Mouse (Mus musculus) stomach, embryonic 15.5 days (tissue): Measurements from ENCODE around the gene Mybphl. TPM values are rescaled to one million over a fixed set of nuclear protein-coding genes. Genes with fewer than 3 reads are reported as not detected.

Source experiments
- ATAC-seq: fragments of 200-750 bp; cut with Nextera tagmentation; 2 replicates; pipeline ENCODE4 v1.8.0; 2017; ENCODE audit warnings: low read depth, moderate number of reproducible peaks, moderate TSS enrichment; ENCODE audit not compliant: insufficient read depth, low FRiP score
- H3K27ac ChIP-seq: fragments of 300-500 bp; sonication (generic); 2 replicates; pipeline ENCODE4 v1.5.1; 2015; ENCODE audit warnings: mild to moderate bottlenecking, inconsistent platforms
- H3K27me3 ChIP-seq: fragments of 300-500 bp; sonication (generic); replicated peaks from 2 replicates; pipeline ENCODE4 v1.6.1; 2015; ENCODE audit warnings: inconsistent platforms
- H3K36me3 ChIP-seq: fragments of 300-500 bp; sonication (generic); 2 replicates; pipeline ENCODE4 v1.6.1; 2015; ENCODE audit warnings: inconsistent platforms
- H3K4me1 ChIP-seq: fragments of 300-500 bp; sonication (generic); 2 replicates; pipeline ENCODE4 v1.6.1; 2015; ENCODE audit warnings: inconsistent platforms
- H3K4me2 ChIP-seq: fragments of 300-500 bp; sonication (generic); 2 replicates; pipeline ENCODE4 v1.6.1; 2015; ENCODE audit warnings: mild to moderate bottlenecking, inconsistent platforms
- H3K4me3 ChIP-seq: fragments of 300-500 bp; sonication (generic); replicated peaks from 2 replicates; pipeline ENCODE4 v1.5.1; 2015; ENCODE audit warnings: inconsistent platforms
- H3K9ac ChIP-seq: fragments of 300-500 bp; sonication (generic); 2 replicates; pipeline ENCODE4 v1.6.1; 2015; ENCODE audit warnings: inconsistent platforms
- H3K9me3 ChIP-seq: fragments of 300-500 bp; sonication (generic); 2 replicates; pipeline ENCODE4 v1.6.1; 2016; ENCODE audit warnings: inconsistent platforms
- WGBS: fragments of 180-500 bp; shearing (Covaris S2); methylation state at CpG from one replicate; pipeline ENCODE4 v1.1.7; 2015; 5-methylcytosine and 5-hydroxymethylcytosine counted together
- polyA plus RNA-seq: library from polyadenylated mRNA; unstranded; fragments of >200 nt; fragmentation: Nextera tagmentation; extraction: Ambion mirVana; gene quantifications from 2 replicates; pipeline ENCODE4 v1.2.1, GENCODE M21; 2015

Mybphl gene
- polyA plus RNA-seq, 1 experiment from 2014 or later = not detected

- Histone ChIP-seq H3K27me3 (no peaks in the 10 kb centered on the region), H3K4me3 (no peak overlapping the region), H3K36me3 (peaks cover 12% of the 10 kb centered on the region; the same call in 1 of the 2 replicates), H3K9ac (no peak overlapping the region), H3K9me3 (no peaks in the 10 kb centered on the region), H3K4me2 (no peak overlapping the region), H3K4me1 (0 out of 2 replicates have a peak, but pooled peaks cover 3% of the 10 kb centered on the region), H3K27ac (no peak overlapping the region)
- WGBS = 73% methylated on average over 5 of the region's 5 CpGs
- ATAC-seq = no peak
Observed at GRCm38 (mm10) chr3:108400442-108400841, 35.7 kb downstream of the Mybphl start.

- 0 out of 2 replicates have a peak, but pooled peaks cover 3% of the 10 kb centered on the region for H3K4me1 ChIP-seq
- no peak overlapping the region for H3K9ac ChIP-seq
- no peaks in the 10 kb centered on the region for H3K27me3 ChIP-seq
- peak overlapping the region; percentile 30 for H3K4me2 ChIP-seq
- WGBS = 27% methylated on average over 22 of the region's 22 CpGs
- H3K36me3 ChIP-seq = peaks cover 8% of the 10 kb centered on the region; the same call in 1 of the 2 replicates
- H3K27ac ChIP-seq = peak overlapping the region; percentile 48
- no peaks in the 10 kb centered on the region for H3K9me3 ChIP-seq
- no peak overlapping the region for H3K4me3 ChIP-seq
- ATAC-seq = peak; percentile 91
Observed at GRCm38 (mm10) chr3:108401692-108402527, 37.2 kb downstream of the Mybphl start.

- no peaks in the 10 kb centered on the region for H3K27me3 ChIP-seq
- H3K4me2 ChIP-seq = no peak overlapping the region
- WGBS = 89% methylated on average over 15 of the region's 15 CpGs
Observed at GRCm38 (mm10) chr3:108402528-108402920, 37.8 kb downstream of the Mybphl start.

GRCm38 (mm10) chr3:108405536-108406305, 41.0 kb downstream of the Mybphl start:
- ATAC-seq = no peak
- H3K4me1 ChIP-seq = peaks cover 8% of the 10 kb centered on the region
- H3K9ac ChIP-seq = no peak overlapping the region

More at GRCm38 (mm10) chr3:108402528-108402920, 37.8 kb downstream of the Mybphl start:
- Histone ChIP-seq H3K27ac (peak overlapping the region; percentile 48), H3K36me3 (peaks cover 8% of the 10 kb centered on the region; the same call in 1 of the 2 replicates), H3K9ac (no peak overlapping the region), H3K4me3 (no peak overlapping the region), H3K4me1 (0 out of 2 replicates have a peak, but pooled peaks cover 3% of the 10 kb centered on the region), H3K9me3 (no peaks in the 10 kb centered on the region)
- no peak for ATAC-seq

GRCm38 (mm10) chr3:108406306-108406885, 41.7 kb downstream of the Mybphl start:
- H3K9ac ChIP-seq = peak overlapping the region; percentile 6; the same call in 1 of the 2 replicates
- H3K27me3 ChIP-seq = no peaks in the 10 kb centered on the region
- H3K4me3 ChIP-seq = no peak overlapping the region
- no peak overlapping the region for H3K4me2 ChIP-seq
- no peak for ATAC-seq
- no peaks in the 10 kb centered on the region for H3K36me3 ChIP-seq
- H3K4me1 ChIP-seq = peaks cover 14% of the 10 kb centered on the region
- H3K9me3 ChIP-seq = no peaks in the 10 kb centered on the region
- WGBS = 88% methylated on average over 24 of the region's 24 CpGs
- no peak overlapping the region for H3K27ac ChIP-seq

More at GRCm38 (mm10) chr3:108405536-108406305, 41.0 kb downstream of the Mybphl start:
- H3K4me3 ChIP-seq = no peak overlapping the region
- no peaks in the 10 kb centered on the region for H3K9me3 ChIP-seq
- H3K27ac ChIP-seq = no peak overlapping the region
- H3K36me3 ChIP-seq = no peaks in the 10 kb centered on the region
- WGBS = 52% methylated on average over 14 of the region's 14 CpGs
- no peak overlapping the region for H3K4me2 ChIP-seq
- no peaks in the 10 kb centered on the region for H3K27me3 ChIP-seq

- H3K36me3 ChIP-seq = peaks cover 12% of the 10 kb centered on the region
- peaks cover 19% of the 10 kb centered on the region for H3K4me1 ChIP-seq
- no peaks in the 10 kb centered on the region for H3K9me3 ChIP-seq
- no peak overlapping the region for H3K4me3 ChIP-seq
- ATAC-seq = no peak
- 88% methylated on average over 8 of the region's 8 CpGs for WGBS
- no peak overlapping the region for H3K27ac ChIP-seq
- H3K4me2 ChIP-seq = no peak overlapping the region
- H3K27me3 ChIP-seq = no peaks in the 10 kb centered on the region
- H3K9ac ChIP-seq = no peak overlapping the region
Observed at GRCm38 (mm10) chr3:108408517-108409008, 43.9 kb downstream of the Mybphl start.

- Histone ChIP-seq H3K27me3 (no peaks in the 10 kb centered on the region), H3K4me1 (peaks cover 19% of the 10 kb centered on the region), H3K4me2 (peak overlapping the region; percentile 6; the same call in 1 of the 2 replicates), H3K9me3 (no peaks in the 10 kb centered on the region), H3K27ac (no peak overlapping the region), H3K9ac (no peak overlapping the region), H3K4me3 (no peak overlapping the region), H3K36me3 (peaks cover 21% of the 10 kb centered on the region)
- WGBS = 48% methylated on average over 8 of the region's 8 CpGs
- no peak for ATAC-seq
Observed at GRCm38 (mm10) chr3:108409656-108410358, 45.1 kb downstream of the Mybphl start.

- Histone ChIP-seq H3K4me3 (no peak overlapping the region), H3K27ac (0 out of 2 replicates have a peak overlapping the region, but pooled peaks have one; percentile 3), H3K36me3 (peaks cover 21% of the 10 kb centered on the region), H3K9me3 (no peaks in the 10 kb centered on the region), H3K27me3 (no peaks in the 10 kb centered on the region), H3K9ac (no peak overlapping the region), H3K4me2 (peak overlapping the region; percentile 36; the same call in 1 of the 2 replicates), H3K4me1 (peaks cover 23% of the 10 kb centered on the region)
- WGBS = 25% methylated on average over 5 of the region's 5 CpGs
- ATAC-seq = no peak
Observed at GRCm38 (mm10) chr3:108410359-108410714, 45.6 kb downstream of the Mybphl start.

GRCm38 (mm10) chr3:108411026-108411753, 46.5 kb downstream of the Mybphl start:
- Histone ChIP-seq H3K4me2 (peak overlapping the region; percentile 36), H3K4me3 (0 out of 2 replicates have a peak overlapping the region, but pooled peaks have one; percentile 7), H3K9ac (0 out of 2 replicates have a peak overlapping the region, but pooled peaks have one; percentile 12), H3K27me3 (no peaks in the 10 kb centered on the region), H3K27ac (peak overlapping the region; percentile 31; the same call in 1 of the 2 replicates), H3K4me1 (peaks cover 23% of the 10 kb centered on the region), H3K36me3 (peaks cover 21% of the 10 kb centered on the region), H3K9me3 (no peaks in the 10 kb centered on the region)
- no peak for ATAC-seq
- 53% methylated on average over 5 of the region's 5 CpGs for WGBS

- ATAC-seq = peak; percentile 28; the same call in 1 of the 2 replicates
- peak overlapping the region; percentile 7; the same call in 1 of the 2 replicates for H3K4me3 ChIP-seq
- H3K36me3 ChIP-seq = peaks cover 21% of the 10 kb centered on the region
- peaks cover 23% of the 10 kb centered on the region for H3K4me1 ChIP-seq
- H3K27ac ChIP-seq = peak overlapping the region; percentile 31; the same call in 1 of the 2 replicates
- 0 out of 2 replicates have a peak, but pooled peaks cover 4% of the 10 kb centered on the region for H3K27me3 ChIP-seq
- no peaks in the 10 kb centered on the region for H3K9me3 ChIP-seq
- no peak overlapping the region for H3K9ac ChIP-seq
- peak overlapping the region; percentile 36 for H3K4me2 ChIP-seq
- WGBS = 69% methylated on average over 6 of the region's 8 CpGs
Observed at GRCm38 (mm10) chr3:108411754-108412121, 47.0 kb downstream of the Mybphl start.
